Mouse (Mus musculus): ENCODE measurements at regions not wholly inside any gene's neighbourhood (a gene's known extent, or its start where the extent isn't known, plus 50 kb on each side); places are given as distances from the start of the nearest gene placed in this dataset.
A peak's percentile ranks its signal among the peaks of the same experiment; 100 is the strongest.

DNA sequence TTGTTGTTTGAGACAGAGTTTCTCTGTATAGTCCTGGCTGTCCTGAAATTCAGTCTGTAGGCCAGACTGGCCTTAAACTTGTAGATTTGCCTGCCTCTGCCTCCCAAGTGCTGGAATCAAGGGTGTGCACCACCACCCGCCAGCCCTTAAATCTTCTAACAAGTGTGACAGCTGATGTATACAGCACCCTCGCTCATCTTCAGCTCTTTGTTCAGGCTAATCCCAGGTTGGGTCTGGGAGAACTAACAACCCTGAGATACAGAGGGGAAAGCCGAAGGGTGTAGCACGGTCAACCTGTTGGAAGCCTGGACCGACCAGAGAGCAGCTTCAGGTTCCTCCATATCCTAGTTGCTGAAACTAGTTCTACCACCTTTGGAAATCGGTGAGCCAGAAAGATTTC lies 99.0 kb downstream of the Tmem30b start:
- DNase-seq (ENCODE audit: low read depth, low spot score), result no peak

GRCm38 (mm10) chr12:73446148-73446547 lies 100.0 kb downstream of the Tmem30b start:
- no peak for DNase-seq (ENCODE audit: low read depth, low spot score)

- DNase-seq (ENCODE audit: low read depth, low spot score), result no peak
Observed at GRCm38 (mm10) chr12:73445562-73445961, 100.6 kb downstream of the Tmem30b start.

DNA sequence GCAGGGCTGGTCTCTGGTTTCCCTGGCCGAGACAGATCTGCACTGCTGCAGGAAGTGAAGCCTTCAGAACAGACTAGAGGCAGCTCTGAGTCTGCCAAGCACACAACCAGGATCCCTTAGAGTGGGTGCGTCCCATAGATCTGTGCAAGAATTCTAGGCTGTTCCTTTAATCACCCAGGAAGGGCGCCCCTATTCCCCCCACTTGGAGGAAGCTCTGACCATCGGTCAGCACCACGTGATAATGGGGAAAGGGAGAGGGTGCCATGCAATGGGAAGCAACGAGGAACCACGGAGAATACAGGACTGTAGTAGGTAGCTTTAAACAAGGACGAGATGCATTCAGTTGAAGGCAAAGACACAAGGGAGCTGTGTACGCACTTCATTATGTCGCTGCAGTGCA lies 101.1 kb downstream of the Tmem30b start:
- no peak for DNase-seq (ENCODE audit: low read depth, low spot score)

DNA sequence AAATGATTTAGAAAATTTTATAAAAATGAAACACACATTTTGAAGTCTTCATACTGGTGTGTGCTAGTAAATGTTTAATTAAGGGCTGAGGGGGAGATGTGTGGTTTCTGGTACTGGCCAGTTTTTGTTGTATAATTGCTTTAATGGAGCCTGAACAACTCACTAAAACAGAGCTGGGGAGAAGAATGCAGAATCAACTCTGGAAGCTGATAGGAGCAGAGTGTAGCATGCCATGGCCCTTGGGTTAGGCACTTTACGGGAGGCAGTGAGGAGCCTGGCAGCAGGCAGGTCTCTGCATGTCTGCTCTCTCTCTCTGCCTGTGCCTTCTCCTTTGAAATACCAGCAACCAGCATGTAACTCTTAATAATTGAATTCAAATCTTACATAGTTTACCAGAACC lies 104.9 kb downstream of the Tmem30b start:
- no peak for DNase-seq (ENCODE audit: low read depth, low spot score)

DNA sequence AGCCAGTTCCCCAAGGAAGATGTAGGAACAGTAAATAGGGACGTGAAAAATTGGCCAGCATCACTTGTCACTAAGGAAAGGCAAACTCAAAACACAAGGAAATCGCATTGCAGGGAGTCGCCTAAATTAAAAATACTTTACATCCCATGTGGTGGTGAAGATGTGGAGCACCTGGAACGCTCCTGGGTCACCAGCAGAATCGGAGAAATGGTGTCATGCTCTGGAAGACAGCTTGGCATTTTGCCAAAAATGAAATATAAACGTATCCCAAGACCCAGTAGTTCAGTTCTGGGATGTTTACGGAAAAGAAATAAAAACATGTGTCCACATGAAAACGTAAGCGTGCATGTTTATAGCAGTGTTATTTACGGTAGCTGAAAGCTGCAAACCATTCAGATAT lies 111.5 kb downstream of the Tmem30b start:
- no peak for DNase-seq (ENCODE audit: low read depth, low spot score)

GRCm38 (mm10) chr12:73432546-73432945 lies 113.6 kb downstream of the Tmem30b start:
- no peak for DNase-seq (ENCODE audit: low read depth, low spot score)

DNA sequence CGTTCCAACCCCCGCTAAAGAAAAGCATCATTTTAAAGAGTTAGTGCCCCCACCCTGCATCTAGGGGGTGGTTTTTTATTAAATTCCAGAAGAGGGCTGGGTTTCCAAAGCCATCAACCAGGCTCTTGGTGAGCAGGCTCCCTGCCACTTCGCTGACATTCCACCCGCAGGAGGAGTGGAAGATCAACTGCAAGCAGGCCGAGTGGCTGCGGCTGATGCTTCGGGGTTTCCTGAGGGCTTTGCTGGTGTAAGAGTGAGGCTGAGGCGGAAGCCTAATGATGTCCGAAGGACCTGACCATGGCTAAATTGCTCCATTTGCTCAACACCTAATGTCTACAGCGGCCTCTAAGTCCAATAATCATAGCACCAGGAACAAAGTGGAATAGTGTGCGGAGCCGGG lies 118.0 kb downstream of the Tmem30b start:
- no peak for DNase-seq (ENCODE audit: low read depth, low spot score)

DNA sequence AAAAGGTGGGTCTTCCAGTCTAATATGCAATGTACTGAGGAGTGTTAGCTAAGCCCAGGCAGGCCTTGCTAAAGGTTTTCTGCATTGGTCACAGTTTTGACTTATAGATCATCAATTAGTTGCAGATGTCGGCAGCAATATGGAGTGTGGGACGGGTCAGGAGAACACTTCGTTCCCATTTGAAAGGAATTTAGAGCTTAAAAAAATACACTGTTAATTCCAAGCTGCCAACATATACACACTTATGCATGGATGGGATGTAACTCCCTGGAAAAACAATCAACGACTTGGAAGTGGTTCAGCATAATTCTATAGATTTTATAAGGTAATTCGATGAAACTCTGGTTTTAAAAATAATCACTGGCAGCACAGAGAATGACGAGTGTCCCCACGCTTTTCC lies 121.4 kb downstream of the Tmem30b start:
- no peak for DNase-seq (ENCODE audit: low read depth, low spot score)

GRCm38 (mm10) chr12:73417101-73417500 lies 129.1 kb downstream of the Tmem30b start:
- no peak for DNase-seq (ENCODE audit: low read depth, low spot score)

DNA sequence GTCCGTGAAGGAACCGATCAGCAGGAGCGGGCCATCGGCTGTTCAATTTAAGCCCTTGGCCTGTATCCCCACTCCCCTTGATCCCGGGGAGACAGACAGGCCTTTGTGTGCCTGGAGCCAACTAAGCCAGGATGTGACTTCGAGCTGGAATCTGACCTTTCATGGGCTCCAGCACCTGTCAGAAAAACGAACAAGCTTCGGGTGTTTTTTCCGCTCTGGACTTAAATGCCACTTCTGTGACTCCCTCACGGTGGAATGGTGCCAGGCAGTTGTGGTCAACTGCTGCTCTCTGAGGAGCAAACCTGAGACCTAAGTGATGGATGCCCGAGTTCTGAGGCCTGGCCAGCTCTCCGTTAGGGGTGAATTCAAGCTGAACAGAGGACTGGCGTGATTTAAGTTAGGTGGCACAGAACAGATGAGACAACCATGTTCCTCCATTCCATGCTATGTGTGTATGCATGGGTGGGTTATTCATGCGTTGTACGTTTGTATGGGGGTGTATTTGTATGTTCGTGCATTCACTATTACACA lies 129.8 kb downstream of the Tmem30b start:
- peak; percentile 96 for DNase-seq (ENCODE audit: low read depth, low spot score)

- DNase-seq (ENCODE audit: low read depth, low spot score), result no peak
Observed at GRCm38 (mm10) chr12:73415856-73416366, 129.3 kb downstream of the Slc38a6 start.

GRCm38 (mm10) chr12:73413439-73414196 lies 127.0 kb downstream of the Slc38a6 start:
- DNase-seq (ENCODE audit: low read depth, low spot score), result peak; percentile 49

GRCm38 (mm10) chr12:73412500-73412899 lies 125.9 kb downstream of the Slc38a6 start:
- DNase-seq (ENCODE audit: low read depth, low spot score), result no peak

GRCm38 (mm10) chr12:73410924-73411323 lies 124.3 kb downstream of the Slc38a6 start:
- DNase-seq (ENCODE audit: low read depth, low spot score), result peak; percentile 71

GRCm38 (mm10) chr12:73409481-73410085 lies 123.0 kb downstream of the Slc38a6 start:
- peak; percentile 69 for DNase-seq (ENCODE audit: low read depth, low spot score)

GRCm38 (mm10) chr12:73408614-73409013 lies 122.0 kb downstream of the Slc38a6 start:
- peak; percentile 81 for DNase-seq (ENCODE audit: low read depth, low spot score)

GRCm38 (mm10) chr12:73408165-73408564 lies 121.6 kb downstream of the Slc38a6 start:
- DNase-seq (ENCODE audit: low read depth, low spot score), result no peak

DNA sequence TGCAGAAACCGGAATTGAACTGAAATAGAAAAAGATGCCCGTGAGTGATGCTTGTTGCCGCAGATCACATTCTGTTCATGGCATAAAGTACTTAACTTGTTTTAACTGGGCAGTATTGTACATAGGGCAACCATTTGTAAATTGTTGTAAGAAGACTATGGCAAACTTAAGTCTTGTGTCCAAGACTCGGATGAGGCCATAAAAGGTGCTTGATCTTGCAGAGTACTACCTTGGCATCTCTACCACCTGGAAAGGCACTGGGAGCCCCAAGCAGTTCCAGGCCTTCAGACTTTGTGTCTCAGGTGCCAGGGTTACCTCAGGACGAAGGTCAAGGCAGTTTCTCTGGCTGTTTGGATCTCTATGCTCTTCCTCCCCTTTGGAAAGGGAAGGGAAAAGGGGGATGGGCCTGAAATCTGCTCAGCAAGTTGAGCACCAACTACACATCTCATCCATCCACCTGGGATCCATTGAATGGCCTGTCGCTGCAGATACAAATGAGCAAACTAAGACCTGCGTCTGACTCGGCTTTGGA lies 120.0 kb downstream of the Slc38a6 start:
- DNase-seq (ENCODE audit: low read depth, low spot score), result no peak

GRCm38 (mm10) chr12:73405583-73405982 lies 119.0 kb downstream of the Slc38a6 start:
- no peak for DNase-seq (ENCODE audit: low read depth, low spot score)

DNA sequence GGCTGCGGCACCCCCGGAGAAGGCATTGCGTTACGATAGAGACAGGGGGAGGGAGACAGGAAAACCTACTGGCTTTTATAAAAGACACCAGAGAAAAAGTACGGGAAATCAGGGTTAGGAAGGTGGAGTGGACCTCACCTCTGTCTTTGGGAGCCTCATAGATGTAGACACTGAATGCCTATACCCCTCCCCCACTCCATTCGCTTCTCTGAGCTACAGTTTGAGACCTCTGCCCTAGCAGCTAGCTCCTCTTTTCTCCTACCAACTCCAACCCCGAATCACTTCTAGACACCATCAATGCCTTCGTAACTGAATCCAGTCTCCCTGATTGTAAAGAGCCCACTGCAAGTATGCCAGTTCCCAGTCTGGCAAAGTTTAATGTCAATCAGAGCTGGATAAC lies 118.5 kb downstream of the Slc38a6 start:
- DNase-seq (ENCODE audit: low read depth, low spot score), result no peak

- DNase-seq (ENCODE audit: low read depth, low spot score), result no peak
Observed at GRCm38 (mm10) chr12:73403906-73404474, 117.4 kb downstream of the Slc38a6 start.

All from 3T3-L1 (cell line).